Mouse (Mus musculus): ENCODE measurements around the gene Cope. TPM values are rescaled to one million over a fixed set of nuclear protein-coding genes. Genes with fewer than 3 reads are reported as not detected.

The Cope gene
- polyA plus RNA-seq, 1 experiment from 2014 or later, result 439 TPM

GRCm38 (mm10) chr8:70327512-70327911 is 25.2 kb downstream of the Cope start:
- H3K27me3 ChIP-seq (ENCODE audit: insufficient read depth, low read length), result no peaks in the 10 kb centered on the region
- no peak overlapping the region for H3K27ac ChIP-seq (ENCODE audit: low read length)
- ATAC-seq (ENCODE audit: low FRiP score, low TSS enrichment), result no peak
- no peak overlapping the region for H3K9ac ChIP-seq (replicated peaks; ENCODE audit: low read length)
- H3K9me3 ChIP-seq (ENCODE audit: low read length), result no peaks in the 10 kb centered on the region
- H3K4me3 ChIP-seq (ENCODE audit: low read length), result no peak overlapping the region
- no peak overlapping the region for H3K4me2 ChIP-seq (replicated peaks; ENCODE audit: low read depth, low read length)
- 92% methylated on average over 6 of the region's 6 CpGs for WGBS
- peaks cover 22% of the 10 kb centered on the region for H3K4me1 ChIP-seq (ENCODE audit: insufficient read depth, low read length)
- peaks cover 13% of the 10 kb centered on the region for H3K36me3 ChIP-seq (ENCODE audit: insufficient read depth, low read length)

DNA sequence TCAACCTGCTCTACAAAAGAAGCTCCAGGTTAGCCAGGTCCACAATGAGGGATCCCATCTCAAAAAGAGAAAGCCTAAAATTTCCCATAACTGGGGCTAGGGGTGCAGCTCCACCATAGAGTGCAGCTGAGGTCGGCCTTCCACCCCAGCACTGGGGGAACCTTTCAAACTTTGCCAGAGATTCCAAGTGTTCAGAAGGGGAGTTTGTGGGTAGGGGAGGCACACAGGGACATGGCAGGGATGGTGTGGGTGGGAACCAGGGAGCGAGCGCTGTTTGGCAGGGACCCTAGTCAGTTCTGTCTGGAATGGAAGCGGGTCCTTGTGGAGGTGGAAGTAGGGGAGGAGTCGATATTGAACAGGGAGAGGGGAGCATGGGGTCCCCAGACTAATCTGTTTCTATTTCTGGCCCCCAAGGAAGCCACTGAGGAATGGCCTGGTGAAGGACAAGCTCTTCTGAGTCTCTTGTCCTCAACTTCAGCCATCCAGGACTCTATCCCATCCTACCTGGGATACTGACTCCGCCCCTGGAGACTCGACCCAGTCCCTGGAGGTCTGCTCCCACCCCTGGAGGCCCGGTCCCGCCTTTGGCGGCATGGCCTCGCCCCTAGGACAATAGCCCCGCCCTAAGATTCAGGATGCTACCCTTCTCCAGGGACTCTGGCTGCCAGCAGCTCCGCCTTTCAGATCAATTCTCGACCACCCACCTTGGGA is 27.0 kb downstream of the Cope start, which contains the start of gene Gdf1:
Gene Gdf1, plus strand, starts transcription at position 694 of the 711 bp plus-strand sequence.
- Histone ChIP-seq H3K27me3 (ENCODE audit: insufficient read depth, low read length) (no peaks in the 10 kb centered on the region), H3K9me3 (ENCODE audit: low read length) (no peaks in the 10 kb centered on the region), H3K4me2 (replicated peaks; ENCODE audit: low read depth, low read length) (peak within 1 kb of the TSS; percentile 49), H3K9ac (replicated peaks; ENCODE audit: low read length) (0 out of 2 replicates have a peak within 1 kb of the TSS, but pooled peaks have one; percentile 56), H3K36me3 (ENCODE audit: insufficient read depth, low read length) (peaks cover 31% of the 10 kb centered on the region), H3K4me1 (ENCODE audit: insufficient read depth, low read length) (peaks cover 22% of the 10 kb centered on the region), H3K4me3 (ENCODE audit: low read length) (peak within 1 kb of the TSS; percentile 30), H3K27ac (ENCODE audit: low read length) (no peak within 1 kb of the TSS)
- ATAC-seq (ENCODE audit: low FRiP score, low TSS enrichment), result peak; percentile 4; the same call in 1 of the 2 replicates
- 30% methylated on average over 14 of the region's 14 CpGs for WGBS

GRCm38 (mm10) chr8:70329835-70330740 is 27.8 kb downstream of the Cope start:
- peak overlapping the region; percentile 49 for H3K4me2 ChIP-seq (replicated peaks; ENCODE audit: low read depth, low read length)
- no peak overlapping the region for H3K27ac ChIP-seq (ENCODE audit: low read length)
- peak overlapping the region; percentile 30 for H3K4me3 ChIP-seq (ENCODE audit: low read length)
- ATAC-seq (ENCODE audit: low FRiP score, low TSS enrichment), result peak; percentile 11; the same call in 1 of the 2 replicates
- WGBS, result 6% methylated on average over 45 of the region's 45 CpGs
- H3K4me1 ChIP-seq (ENCODE audit: insufficient read depth, low read length), result peaks cover 22% of the 10 kb centered on the region
- peaks cover 39% of the 10 kb centered on the region for H3K36me3 ChIP-seq (ENCODE audit: insufficient read depth, low read length)
- H3K27me3 ChIP-seq (ENCODE audit: insufficient read depth, low read length), result no peaks in the 10 kb centered on the region
- no peaks in the 10 kb centered on the region for H3K9me3 ChIP-seq (ENCODE audit: low read length)
- H3K9ac ChIP-seq (replicated peaks; ENCODE audit: low read length), result 0 out of 2 replicates have a peak overlapping the region, but pooled peaks have one; percentile 56

- H3K4me3 ChIP-seq (ENCODE audit: low read length), result peak overlapping the region; percentile 30
- WGBS, result 31% methylated on average over 53 of the region's 53 CpGs
- H3K36me3 ChIP-seq (ENCODE audit: insufficient read depth, low read length), result peaks cover 46% of the 10 kb centered on the region
- peaks cover 22% of the 10 kb centered on the region for H3K4me1 ChIP-seq (ENCODE audit: insufficient read depth, low read length)
- H3K27ac ChIP-seq (ENCODE audit: low read length), result no peak overlapping the region
- 0 out of 2 replicates have a peak overlapping the region, but pooled peaks have one; percentile 56 for H3K9ac ChIP-seq (replicated peaks; ENCODE audit: low read length)
- peak overlapping the region; percentile 49 for H3K4me2 ChIP-seq (replicated peaks; ENCODE audit: low read depth, low read length)
- H3K9me3 ChIP-seq (ENCODE audit: low read length), result no peaks in the 10 kb centered on the region
- ATAC-seq (ENCODE audit: low FRiP score, low TSS enrichment), result peak; percentile 88
- no peaks in the 10 kb centered on the region for H3K27me3 ChIP-seq (ENCODE audit: insufficient read depth, low read length)
Observed at GRCm38 (mm10) chr8:70330741-70331364, 28.5 kb downstream of the Cope start.

DNA sequence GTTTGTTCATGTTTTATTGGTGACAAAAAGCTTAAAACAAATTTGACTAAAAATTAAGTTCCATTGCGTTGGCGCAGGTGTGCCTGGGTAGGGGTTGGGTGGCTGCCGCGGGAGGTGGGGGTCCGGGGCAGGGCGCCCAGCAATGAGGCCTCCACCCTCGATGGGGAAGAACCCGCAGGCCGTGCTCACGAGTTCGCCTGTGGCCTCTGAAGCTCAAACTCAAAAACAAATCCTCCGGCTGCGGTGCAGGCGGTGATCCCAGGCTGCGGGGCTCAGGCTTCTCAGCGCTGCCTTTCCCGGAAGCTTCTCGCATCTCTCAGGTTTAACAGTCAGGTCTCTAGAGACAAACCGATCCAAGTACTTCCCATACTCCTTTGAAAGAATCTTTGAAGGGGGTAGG is 29.2 kb downstream of the Cope start:
- WGBS, result 77% methylated on average over 19 of the region's 19 CpGs
- H3K27ac ChIP-seq (ENCODE audit: low read length), result no peak overlapping the region
- H3K4me2 ChIP-seq (replicated peaks; ENCODE audit: low read depth, low read length), result no peak overlapping the region

GRCm38 (mm10) chr8:70332070-70332877 is 30.0 kb downstream of the Cope start:
- no peak overlapping the region for H3K9ac ChIP-seq (replicated peaks; ENCODE audit: low read length)
- WGBS, result 30% methylated on average over 41 of the region's 41 CpGs
- peaks cover 22% of the 10 kb centered on the region for H3K4me1 ChIP-seq (ENCODE audit: insufficient read depth, low read length)
- H3K27me3 ChIP-seq (ENCODE audit: insufficient read depth, low read length), result no peaks in the 10 kb centered on the region
- H3K9me3 ChIP-seq (ENCODE audit: low read length), result no peaks in the 10 kb centered on the region
- ATAC-seq (ENCODE audit: low FRiP score, low TSS enrichment), result peak; percentile 62
- H3K4me2 ChIP-seq (replicated peaks; ENCODE audit: low read depth, low read length), result no peak overlapping the region
- H3K36me3 ChIP-seq (ENCODE audit: insufficient read depth, low read length), result peaks cover 60% of the 10 kb centered on the region
- no peak overlapping the region for H3K4me3 ChIP-seq (ENCODE audit: low read length)
- H3K27ac ChIP-seq (ENCODE audit: low read length), result no peak overlapping the region

More for the DNA sequence above, 29.2 kb downstream of the Cope start:
- peaks cover 53% of the 10 kb centered on the region for H3K36me3 ChIP-seq (ENCODE audit: insufficient read depth, low read length)
- H3K4me3 ChIP-seq (ENCODE audit: low read length), result no peak overlapping the region
- no peak for ATAC-seq (ENCODE audit: low FRiP score, low TSS enrichment)
- H3K9ac ChIP-seq (replicated peaks; ENCODE audit: low read length), result no peak overlapping the region
- H3K9me3 ChIP-seq (ENCODE audit: low read length), result no peaks in the 10 kb centered on the region
- no peaks in the 10 kb centered on the region for H3K27me3 ChIP-seq (ENCODE audit: insufficient read depth, low read length)
- peaks cover 22% of the 10 kb centered on the region for H3K4me1 ChIP-seq (ENCODE audit: insufficient read depth, low read length)

DNA sequence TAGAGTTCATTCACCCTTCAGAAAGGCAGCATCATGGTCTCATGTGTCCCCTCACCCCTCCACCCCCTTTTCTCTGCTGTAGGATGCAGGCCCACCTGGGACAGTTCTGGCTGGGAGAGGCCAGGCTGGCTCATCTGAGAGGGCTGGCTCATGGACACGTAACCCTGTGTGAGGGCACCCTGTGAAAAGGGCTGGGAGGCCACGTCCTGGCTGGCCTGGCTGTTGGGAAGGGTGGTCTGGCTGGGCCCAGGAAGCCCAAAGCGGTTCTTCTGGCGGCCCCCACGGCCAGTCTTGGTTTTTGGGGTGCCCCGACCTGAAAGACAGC is 30.5 kb downstream of the Cope start:
- no peak for ATAC-seq (ENCODE audit: low FRiP score, low TSS enrichment)
- Histone ChIP-seq H3K36me3 (ENCODE audit: insufficient read depth, low read length) (peaks cover 66% of the 10 kb centered on the region), H3K4me1 (ENCODE audit: insufficient read depth, low read length) (peaks cover 22% of the 10 kb centered on the region), H3K27me3 (ENCODE audit: insufficient read depth, low read length) (no peaks in the 10 kb centered on the region), H3K9ac (replicated peaks; ENCODE audit: low read length) (no peak overlapping the region), H3K9me3 (ENCODE audit: low read length) (no peaks in the 10 kb centered on the region), H3K4me3 (ENCODE audit: low read length) (no peak overlapping the region), H3K4me2 (replicated peaks; ENCODE audit: low read depth, low read length) (no peak overlapping the region), H3K27ac (ENCODE audit: low read length) (no peak overlapping the region)
- 96% methylated on average over 6 of the region's 6 CpGs for WGBS

- 85% methylated on average over 7 of the region's 7 CpGs for WGBS
- Histone ChIP-seq H3K4me1 (ENCODE audit: insufficient read depth, low read length) (no peaks in the 10 kb centered on the region), H3K36me3 (ENCODE audit: insufficient read depth, low read length) (peaks cover 91% of the 10 kb centered on the region), H3K9ac (replicated peaks; ENCODE audit: low read length) (no peak overlapping the region), H3K27ac (ENCODE audit: low read length) (no peak overlapping the region), H3K9me3 (ENCODE audit: low read length) (no peaks in the 10 kb centered on the region), H3K27me3 (ENCODE audit: insufficient read depth, low read length) (no peaks in the 10 kb centered on the region), H3K4me2 (replicated peaks; ENCODE audit: low read depth, low read length) (no peak overlapping the region), H3K4me3 (ENCODE audit: low read length) (no peak overlapping the region)
- no peak for ATAC-seq (ENCODE audit: low FRiP score, low TSS enrichment)
Observed at GRCm38 (mm10) chr8:70338931-70339330, 36.6 kb downstream of the Cope start.

GRCm38 (mm10) chr8:70340659-70341058 is 38.3 kb downstream of the Cope start:
- 90% methylated on average over 7 of the region's 7 CpGs for WGBS
- ATAC-seq (ENCODE audit: low FRiP score, low TSS enrichment), result no peak
- no peaks in the 10 kb centered on the region for H3K9me3 ChIP-seq (ENCODE audit: low read length)
- H3K27ac ChIP-seq (ENCODE audit: low read length), result no peak overlapping the region
- no peaks in the 10 kb centered on the region for H3K27me3 ChIP-seq (ENCODE audit: insufficient read depth, low read length)
- no peak overlapping the region for H3K4me2 ChIP-seq (replicated peaks; ENCODE audit: low read depth, low read length)
- no peak overlapping the region for H3K4me3 ChIP-seq (ENCODE audit: low read length)
- no peak overlapping the region for H3K9ac ChIP-seq (replicated peaks; ENCODE audit: low read length)
- H3K36me3 ChIP-seq (ENCODE audit: insufficient read depth, low read length), result peaks cover 76% of the 10 kb centered on the region
- no peaks in the 10 kb centered on the region for H3K4me1 ChIP-seq (ENCODE audit: insufficient read depth, low read length)
